ENCODE assay signal across 16 mouse cellular contexts in the genomic region with DNA sequence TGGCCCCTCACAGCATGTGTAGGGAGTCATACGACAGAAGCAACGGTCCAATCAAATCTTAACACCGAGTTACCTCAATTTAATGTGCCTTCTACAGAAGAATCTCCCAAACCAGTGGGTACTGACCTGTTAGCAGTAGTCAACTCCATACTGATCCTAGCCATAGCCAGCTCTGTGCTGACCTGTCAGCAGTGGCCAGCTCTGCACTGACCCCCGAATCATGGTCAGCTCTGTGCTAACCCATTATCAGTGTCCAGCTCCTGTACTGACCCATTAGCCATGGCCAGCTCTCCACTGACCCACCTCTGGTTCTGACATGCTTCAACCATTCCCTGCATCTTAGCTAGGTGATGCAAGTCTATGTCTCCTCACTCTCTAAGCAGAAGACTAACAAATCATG.
"Had no signal": no experiment of that assay in that cellular context is flagged by ENCODE, and none has a peak within 500 bp of the region (broad histone marks: within the 10 kb centered on the region; RNA-seq: fewer than 3 reads in every experiment).

No protein-coding gene starts in this region.

- H3K4me2 ChIP-seq: neural tube, embryonic 13.5 days; neural tube, embryonic 15.5 days; stomach, embryonic 15.5 days had no signal

- H3K4me1 ChIP-seq: stomach, embryonic 15.5 days had no signal

- H3K27me3 ChIP-seq: neural tube, embryonic 13.5 days; neural tube, embryonic 15.5 days; stomach, embryonic 15.5 days had no signal

- H3K27ac ChIP-seq: neural tube, embryonic 13.5 days; neural tube, embryonic 15.5 days; stomach, embryonic 15.5 days; stomach, postnatal 0 days had no signal

- H3K9me3 ChIP-seq: neural tube, embryonic 13.5 days; neural tube, embryonic 15.5 days; stomach, embryonic 15.5 days had no signal

- H3K36me3 ChIP-seq: neural tube, embryonic 13.5 days; neural tube, embryonic 15.5 days; stomach, embryonic 15.5 days had no signal

- H3K4me3 ChIP-seq: neural tube, embryonic 13.5 days; neural tube, embryonic 15.5 days; stomach, embryonic 15.5 days had no signal

- H3K9ac ChIP-seq: neural tube, embryonic 13.5 days; neural tube, embryonic 15.5 days; stomach, embryonic 15.5 days had no signal

- DNase-seq: retina, postnatal 1 day; right cerebral cortex, adult 18-20 months; right cerebral cortex, postnatal 14 days; right cerebral cortex, postnatal 25 days; right cerebral cortex, postnatal 4 days; spleen, adult 18-20 months; thymus, adult 18-20 months; thymus, adult 2 months; thymus, postnatal 14 days; thymus, postnatal 25 days; thymus, postnatal 36 days; thymus, postnatal 4 days had no signal
